Mouse (Mus musculus): Measurements from ENCODE around the gene Cct3. TPM values are rescaled to one million over a fixed set of nuclear protein-coding genes. Genes with fewer than 3 reads are reported as not detected.
"Not testable (repeated sequence)": the region's sequence is repeated elsewhere in the genome, so short reads cannot be mapped to it uniquely, and the experiment has no call there.

Cct3 gene
- total RNA-seq, 2 experiments from 2014 or later: 188 to 189 TPM

GRCm38 (mm10) chr3:88288133-88288713 lies 8.7 kb upstream of the Cct3 start:
- not testable (repeated sequence) for DNase-seq (ENCODE audit: low spot score in 2 of 2)

- peak in 1 of 2 experiments; percentile 7 for DNase-seq (ENCODE audit: low spot score in 2 of 2)
These were observed 4.9 kb upstream of the Cct3 start for GRCm38 (mm10) chr3:88291970-88292369.

- not testable (repeated sequence) for DNase-seq (ENCODE audit: low spot score in 2 of 2)
These were observed 1.6 kb upstream of the Cct3 start for GRCm38 (mm10) chr3:88295272-88295671.

GRCm38 (mm10) chr3:88296110-88296560 lies 781 bp upstream of the Cct3 start:
- DNase-seq (ENCODE audit: low spot score in 2 of 2): no peak

GRCm38 (mm10) chr3:88297321-88297851 lies 470 bp downstream of the Cct3 start:
- DNase-seq (ENCODE audit: low spot score in 2 of 2): peak; percentile 42 to 57

- no peak for DNase-seq (ENCODE audit: low spot score in 2 of 2)
These were observed 2.3 kb downstream of the Cct3 start for GRCm38 (mm10) chr3:88299172-88299571.

- peak; percentile 64 to 65 for DNase-seq (ENCODE audit: low spot score in 2 of 2)
These were observed 28.1 kb downstream of the Cct3 start, which contains the start of gene Glmp for GRCm38 (mm10) chr3:88324951-88325405. Gene Glmp, plus strand, starts transcription at chr3:88325023.

- DNase-seq (ENCODE audit: low spot score in 2 of 2): no peak
These were observed 32.0 kb downstream of the Cct3 start for GRCm38 (mm10) chr3:88328956-88329355.

- DNase-seq (ENCODE audit: low spot score in 2 of 2): no peak
These were observed 34.4 kb downstream of the Cct3 start for GRCm38 (mm10) chr3:88331282-88331681.

- no peak for DNase-seq (ENCODE audit: low spot score in 2 of 2)
These were observed 37.2 kb downstream of the Cct3 start for GRCm38 (mm10) chr3:88334029-88334658.

- DNase-seq (ENCODE audit: low spot score in 2 of 2): no peak
These were observed 38.1 kb downstream of the Cct3 start for GRCm38 (mm10) chr3:88334902-88335435.

- DNase-seq (ENCODE audit: low spot score in 2 of 2): no peak
These were observed 38.6 kb downstream of the Cct3 start for GRCm38 (mm10) chr3:88335436-88336053.

GRCm38 (mm10) chr3:88336058-88337013 lies 39.4 kb downstream of the Cct3 start, which contains the start of the genes Tmem79 and Smg5:
Gene Tmem79, minus strand, starts transcription at chr3:88336148.
Gene Smg5, plus strand, starts transcription at chr3:88336260.
- peak; percentile 95 to 96 for DNase-seq (ENCODE audit: low spot score in 2 of 2)

- peak; percentile 24 to 56 for DNase-seq (ENCODE audit: low spot score in 2 of 2)
These were observed 40.6 kb downstream of the Cct3 start for GRCm38 (mm10) chr3:88337367-88338020.

- DNase-seq (ENCODE audit: low spot score in 2 of 2): no peak
These were observed 41.4 kb downstream of the Cct3 start for GRCm38 (mm10) chr3:88338316-88338715.

GRCm38 (mm10) chr3:88339006-88339405 lies 42.1 kb downstream of the Cct3 start:
- no peak for DNase-seq (ENCODE audit: low spot score in 2 of 2)

GRCm38 (mm10) chr3:88350732-88351131 lies 53.8 kb downstream of the Cct3 start:
- no peak for DNase-seq (ENCODE audit: low spot score in 2 of 2)

- DNase-seq (ENCODE audit: low spot score in 2 of 2): no peak
These were observed 56.0 kb downstream of the Cct3 start for GRCm38 (mm10) chr3:88352907-88353306.

GRCm38 (mm10) chr3:88354396-88355165 lies 57.7 kb downstream of the Cct3 start:
- DNase-seq (ENCODE audit: low spot score in 2 of 2): no peak
